Mouse (Mus musculus): ENCODE results near the gene Misp.

DNA sequence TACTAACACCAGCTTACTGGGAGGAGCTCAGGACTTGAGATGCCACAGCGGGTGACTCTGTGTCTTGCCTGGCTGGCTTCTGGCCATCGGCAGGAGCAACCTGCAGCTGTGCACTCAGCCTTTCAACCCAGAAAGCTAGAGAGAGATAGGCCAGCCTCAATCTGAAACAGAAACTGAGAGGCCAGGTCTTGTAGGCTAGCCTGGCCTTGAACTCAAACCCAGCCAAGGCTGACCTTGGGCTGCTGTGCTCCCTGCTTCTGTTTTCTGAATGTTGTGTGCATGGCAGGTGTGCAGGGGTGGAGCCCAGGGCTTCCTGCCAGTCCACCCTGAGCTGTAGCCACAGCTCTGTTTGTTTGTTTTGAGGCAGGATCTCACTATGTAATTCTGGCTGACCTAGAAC lies 47.6 kb upstream of the Misp start:
- TF ChIP-seq CTCF (conservative IDR thresholded peaks at IDR 0.05; ENCODE audit: insufficient read depth, insufficient read length, low read depth, low read length), result no peak
- no peak for TF ChIP-seq POLR2A (IDR thresholded peaks at IDR 0.05; ENCODE audit: low read depth, low read length)

Measured in kidney, adult 2 months (tissue).